In genomic region chr3:86793720-86794191, GRCm38 (mm10) we compare ENCODE assay signal across 11 mouse cellular contexts.
DNase-seq lines count a peak whose midpoint lies in the region; ATAC-seq and TF ChIP-seq lines count a peak whose summit lies in the region.
"Had no signal": no experiment of that assay in that cellular context is flagged by ENCODE, and none has a peak within 500 bp of the region (broad histone marks: within the 10 kb centered on the region; RNA-seq: fewer than 3 reads in every experiment).

No protein-coding gene starts in this region.

- WGBS in liver, postnatal 0 days (ENCODE audit: insufficient replicate concordance) = 82% methylated on average over 1 of the region's 1 CpGs
- 69% methylated on average over 1 of the region's 1 CpGs for WGBS in liver, embryonic 11.5 days
- 48% methylated on average over 1 of the region's 1 CpGs for WGBS in intestine, embryonic 16.5 days
- 38% methylated on average over 1 of the region's 1 CpGs for WGBS in neural tube, embryonic 15.5 days

- TF ChIP-seq CTCF in liver, postnatal 0 days (IDR thresholded peaks at IDR 0.05; ENCODE audit: low read depth) = no peak

- peaks cover 4% of the 10 kb centered on the region; the same call in 1 of the 2 replicates for H3K4me1 ChIP-seq in liver, postnatal 0 days (ENCODE audit: insufficient read depth)
- peaks cover 11% of the 10 kb centered on the region for H3K4me1 ChIP-seq in liver, embryonic 11.5 days (replicated peaks; ENCODE audit: control insufficient read depth, insufficient read depth, low read length)
- H3K4me1 ChIP-seq in intestine, embryonic 16.5 days (ENCODE audit: control insufficient read depth, insufficient read depth, low read length) = no peaks in the 10 kb centered on the region; the same call in 1 of the 2 replicates
- peaks cover 18% of the 10 kb centered on the region for H3K4me1 ChIP-seq in neural tube, embryonic 15.5 days

- H3K9ac ChIP-seq in liver, postnatal 0 days (replicated peaks) = no peak overlapping the region
- no peak overlapping the region for H3K9ac ChIP-seq in liver, embryonic 11.5 days (ENCODE audit: low read depth, low read length)
- H3K9ac ChIP-seq in intestine, embryonic 16.5 days (ENCODE audit: low read depth, low read length) = no peak overlapping the region
- H3K9ac ChIP-seq in neural tube, embryonic 15.5 days (replicated peaks) = no peak overlapping the region

- no peaks in the 10 kb centered on the region for H3K36me3 ChIP-seq in liver, postnatal 0 days (replicated peaks; ENCODE audit: insufficient read depth, low read length)
- H3K36me3 ChIP-seq in liver, embryonic 11.5 days (ENCODE audit: control insufficient read depth, insufficient read depth, low read length) = no peaks in the 10 kb centered on the region
- H3K36me3 ChIP-seq in intestine, embryonic 16.5 days (ENCODE audit: control insufficient read depth, insufficient read depth, low read length) = no peaks in the 10 kb centered on the region
- H3K36me3 ChIP-seq in neural tube, embryonic 15.5 days = peaks cover 63% of the 10 kb centered on the region

- H3K9me3 ChIP-seq in liver, postnatal 0 days (ENCODE audit: low read length) = no peaks in the 10 kb centered on the region
- H3K9me3 ChIP-seq in liver, embryonic 11.5 days (ENCODE audit: control insufficient read depth, low read length) = no peaks in the 10 kb centered on the region
- H3K9me3 ChIP-seq in intestine, embryonic 16.5 days (ENCODE audit: control insufficient read depth, low read length) = no peaks in the 10 kb centered on the region
- no peaks in the 10 kb centered on the region for H3K9me3 ChIP-seq in neural tube, embryonic 15.5 days (replicated peaks)

- H3K27ac ChIP-seq in liver, postnatal 0 days (ENCODE audit: low read depth) = no peak overlapping the region
- H3K27ac ChIP-seq in liver, embryonic 11.5 days (ENCODE audit: low read depth, low read length) = no peak overlapping the region
- H3K27ac ChIP-seq in intestine, embryonic 16.5 days (ENCODE audit: low read length) = no peak overlapping the region
- peak overlapping the region; percentile 3; the same call in 1 of the 2 replicates for H3K27ac ChIP-seq in neural tube, embryonic 15.5 days (replicated peaks)

- no peak overlapping the region for H3K4me3 ChIP-seq in liver, postnatal 0 days (ENCODE audit: low read depth, low read length)
- H3K4me3 ChIP-seq in liver, embryonic 11.5 days (ENCODE audit: low read depth, low read length) = no peak overlapping the region
- H3K4me3 ChIP-seq in intestine, embryonic 16.5 days (ENCODE audit: low read length) = no peak overlapping the region
- no peak overlapping the region for H3K4me3 ChIP-seq in neural tube, embryonic 15.5 days (replicated peaks)

- no peak for TF ChIP-seq EP300 in liver, postnatal 0 days (IDR thresholded peaks at IDR 0.05; ENCODE audit: low read depth)

- H3K27me3 ChIP-seq in liver, postnatal 0 days (ENCODE audit: insufficient read depth, low read length) = no peaks in the 10 kb centered on the region
- H3K27me3 ChIP-seq in liver, embryonic 11.5 days (replicated peaks; ENCODE audit: control insufficient read depth, insufficient read depth, low read length) = no peaks in the 10 kb centered on the region
- H3K27me3 ChIP-seq in intestine, embryonic 16.5 days (replicated peaks; ENCODE audit: control insufficient read depth, insufficient read depth, low read length) = no peaks in the 10 kb centered on the region
- no peaks in the 10 kb centered on the region for H3K27me3 ChIP-seq in neural tube, embryonic 15.5 days (replicated peaks)

- no peak overlapping the region for H3K4me2 ChIP-seq in liver, postnatal 0 days (ENCODE audit: low read depth, low read length)
- H3K4me2 ChIP-seq in liver, embryonic 11.5 days = no peak overlapping the region
- no peak overlapping the region for H3K4me2 ChIP-seq in intestine, embryonic 16.5 days (ENCODE audit: low read depth, low read length)
- H3K4me2 ChIP-seq in neural tube, embryonic 15.5 days = no peak overlapping the region

- DNase-seq in adrenal gland, adult 8-10 months = peak; percentile 50
- no peak for DNase-seq in adrenal gland, postnatal 25 days
- DNase-seq in liver, postnatal 0 days = no peak
- no peak for DNase-seq in liver, embryonic 11.5 days (ENCODE audit: low spot score)
- no peak for DNase-seq in layer of hippocampus, adult 11-12 months (ENCODE audit: low spot score)
- no peak for DNase-seq in embryo, embryonic 10 days (ENCODE audit: low spot score)
- DNase-seq: layer of hippocampus, adult 9-11 months; right cerebral cortex, adult 18-20 months; thymus, postnatal 4 days had no signal

- ATAC-seq in liver, postnatal 0 days = peak; percentile 22; the same call in 1 of the 2 replicates
- no peak for ATAC-seq in liver, embryonic 11.5 days (replicated peaks; ENCODE audit: low FRiP score)
- ATAC-seq in intestine, embryonic 16.5 days = peak; percentile 67
- no peak for ATAC-seq in neural tube, embryonic 15.5 days (ENCODE audit: low FRiP score)

Comparison
In these comparisons a context has a peak if more than half of its experiments do, and no peak if none do; other contexts are left out.
1. ATAC-seq: peak in liver, postnatal 0 days (single experiment) and intestine, embryonic 16.5 days (single experiment); none in liver, embryonic 11.5 days (single experiment) and neural tube, embryonic 15.5 days (single experiment).